Mouse (Mus musculus): ENCODE results near the gene Rnf111. TPM values are rescaled to one million over a fixed set of nuclear protein-coding genes. Genes with fewer than 3 reads are reported as not detected.
A peak's percentile ranks its signal among the peaks of the same experiment; 100 is the strongest.

Rnf111 gene
- total RNA-seq, 2 experiments from 2014 or later: 38.7 to 43.3 TPM

DNA sequence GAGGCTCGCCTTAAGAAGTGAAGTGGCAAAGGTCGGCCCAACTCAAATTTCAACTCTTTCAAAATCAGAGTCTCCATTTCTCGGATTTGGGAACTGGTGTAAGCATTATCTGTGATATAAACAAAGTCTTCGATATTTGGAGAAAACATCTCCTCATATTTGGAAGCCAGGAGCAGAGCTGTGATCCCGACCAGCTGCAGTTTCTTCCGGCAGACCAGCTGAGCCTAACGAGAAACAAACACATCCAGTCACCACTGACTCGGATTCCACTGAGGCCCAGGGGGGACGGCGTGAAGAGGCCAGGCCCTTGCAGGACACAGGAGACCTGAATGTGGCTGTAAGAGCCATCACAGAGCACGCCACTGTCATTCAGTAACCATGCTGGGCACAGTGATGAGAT is 92.9 kb downstream of the Rnf111 start:
- intact Hi-C loops (cut with DNase I): no loop called here
- no peak for DNase-seq (ENCODE audit: low spot score in 2 of 2)

DNA sequence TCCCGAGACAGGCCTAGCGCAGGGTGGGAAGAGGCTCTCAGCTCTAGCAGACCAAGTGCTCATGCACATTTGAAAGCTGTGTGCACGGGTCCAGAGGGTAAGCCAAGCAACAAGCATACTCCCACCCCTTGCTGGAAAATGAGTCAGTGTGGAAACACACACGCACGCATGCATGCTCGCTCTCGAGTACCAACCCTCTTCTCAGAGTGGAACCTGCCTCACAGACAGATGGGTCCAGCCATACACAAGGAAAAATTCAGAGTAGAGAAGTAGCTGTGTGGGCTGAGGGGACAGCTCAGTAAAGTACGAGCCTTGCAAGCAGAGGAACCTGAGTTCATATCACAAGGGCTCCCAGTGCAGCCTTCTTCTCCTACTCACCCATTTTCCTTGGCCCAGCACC is 93.8 kb downstream of the Rnf111 start:
- peak in 1 of 2 experiments; percentile 55 for DNase-seq (ENCODE audit: low spot score in 2 of 2)
- intact Hi-C loops (cut with DNase I): loop anchor here (10.0 kb wide), 1 partner anchor 685 kb away; no protein-coding TSS in a partner anchor

- intact Hi-C loops (cut with DNase I): loop anchor here (10.0 kb wide), 1 partner anchor 686 kb away; no protein-coding TSS in a partner anchor
- peak in 1 of 2 experiments; percentile 27 for DNase-seq (ENCODE audit: low spot score in 2 of 2)
Observed at GRCm38 (mm10) chr9:70408791-70409190, 94.7 kb downstream of the Rnf111 start.

GRCm38 (mm10) chr9:70406596-70406995 is 96.9 kb downstream of the Rnf111 start:
- intact Hi-C loops (cut with DNase I): loop anchor here (10.0 kb wide), 1 partner anchor 688 kb away; no protein-coding TSS in a partner anchor
- DNase-seq (ENCODE audit: low spot score in 2 of 2): no peak

DNA sequence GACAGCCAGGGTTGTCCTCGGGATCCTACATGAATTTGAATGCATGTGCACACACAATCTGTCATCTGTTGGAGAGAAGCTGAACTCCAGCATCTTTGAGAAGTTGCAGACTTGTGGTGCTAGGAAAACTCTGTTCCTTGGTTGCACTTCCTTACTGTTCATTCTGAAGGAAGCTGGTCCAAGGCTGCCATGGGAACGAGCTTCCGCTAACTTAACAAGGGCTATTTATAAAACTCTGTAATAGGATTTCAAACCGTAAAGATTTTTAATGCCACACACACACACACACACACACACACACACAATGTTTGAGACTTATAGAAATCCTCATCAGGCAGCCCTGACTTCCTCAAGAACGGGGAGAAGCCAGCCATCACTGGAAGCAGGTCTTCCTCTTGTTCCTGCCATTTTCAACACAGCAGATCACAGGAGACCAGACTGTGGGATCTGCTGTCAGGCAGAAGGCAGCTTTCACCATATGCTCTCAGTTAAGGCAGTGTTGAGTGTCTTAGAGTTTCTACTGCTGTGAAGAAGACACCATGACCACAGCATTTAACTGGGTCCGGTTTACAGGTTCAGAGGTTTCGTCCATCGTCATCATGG is 101.5 kb downstream of the Rnf111 start:
- peak; percentile 49 to 71 for DNase-seq (ENCODE audit: low spot score in 2 of 2)
- intact Hi-C loops (cut with DNase I): loop anchor here (10.0 kb wide), 1 partner anchor 693 kb away; no protein-coding TSS in a partner anchor

DNA sequence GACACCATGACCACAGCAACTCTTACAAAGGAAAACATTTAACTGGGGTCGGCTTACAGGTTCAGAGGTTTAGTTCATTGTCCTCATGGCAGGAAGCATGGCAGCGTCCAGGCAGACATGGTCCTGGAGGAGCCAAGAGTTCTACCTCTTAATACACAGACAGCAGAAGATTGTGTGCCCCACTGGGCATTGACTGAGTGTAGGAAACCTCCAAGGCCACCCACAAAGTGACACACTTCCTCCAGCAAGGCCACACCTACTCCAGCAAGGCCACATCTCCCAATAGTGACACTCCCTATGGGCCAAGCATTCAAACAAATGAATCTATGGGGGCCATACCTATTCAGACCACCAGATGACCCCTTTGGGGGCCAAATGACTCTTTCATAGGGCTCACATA is 107.4 kb downstream of the Rnf111 start:
- intact Hi-C loops (cut with DNase I): loop anchor here (10.0 kb wide), 1 partner anchor 381 kb away; the partner anchor contains the start of gene Gtf2a2
- no peak for DNase-seq (ENCODE audit: low spot score in 2 of 2)

DNA sequence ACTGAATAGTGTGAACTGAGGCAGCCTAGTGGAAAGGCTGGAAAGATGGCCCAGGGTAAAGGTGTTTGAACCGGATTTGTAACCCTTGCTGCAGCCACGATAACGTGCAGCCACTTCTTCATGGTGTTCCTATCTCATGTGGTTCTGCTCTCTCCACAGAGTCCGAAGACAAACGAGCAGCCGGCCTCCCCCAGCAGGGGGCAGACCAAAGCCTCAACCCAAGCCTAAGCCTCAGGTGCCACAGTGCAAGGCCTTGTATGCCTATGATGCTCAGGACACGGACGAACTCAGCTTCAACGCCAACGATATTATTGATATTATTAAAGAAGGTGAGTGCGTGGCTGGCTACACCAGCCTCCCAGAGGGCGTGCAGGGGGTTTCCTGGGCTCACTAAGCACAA is 107.9 kb downstream of the Rnf111 start:
- DNase-seq (ENCODE audit: low spot score in 2 of 2): peak in 1 of 2 experiments; percentile 26
- intact Hi-C loops (cut with DNase I): loop anchor here (10.0 kb wide), 1 partner anchor 381 kb away; the partner anchor contains the start of gene Gtf2a2

DNA sequence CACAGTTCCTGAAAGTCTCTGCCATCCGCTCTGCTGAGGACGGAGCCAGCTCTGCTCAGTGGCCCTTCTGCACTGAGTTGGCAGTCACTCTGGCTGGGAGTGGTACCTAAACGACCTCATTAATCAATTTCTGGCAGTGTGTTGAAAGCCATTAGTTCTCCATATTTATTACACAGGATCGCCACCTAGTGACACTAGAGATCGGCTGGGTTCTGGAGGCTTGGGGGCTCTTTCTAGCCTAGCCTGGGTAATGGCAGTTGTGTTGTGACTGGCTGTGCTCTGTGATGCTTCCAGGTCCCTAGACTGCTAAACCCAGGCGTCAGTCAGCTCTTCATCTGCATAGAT is 111.0 kb downstream of the Rnf111 start:
- intact Hi-C loops (cut with DNase I): loop anchor here (2.0 to 10.0 kb wide), 3 partner anchors 185 to 378 kb away; partner anchors contain the start of genes Gtf2a2 and Myo1e
- peak; percentile 50 to 61 for DNase-seq (ENCODE audit: low spot score in 2 of 2)

DNA sequence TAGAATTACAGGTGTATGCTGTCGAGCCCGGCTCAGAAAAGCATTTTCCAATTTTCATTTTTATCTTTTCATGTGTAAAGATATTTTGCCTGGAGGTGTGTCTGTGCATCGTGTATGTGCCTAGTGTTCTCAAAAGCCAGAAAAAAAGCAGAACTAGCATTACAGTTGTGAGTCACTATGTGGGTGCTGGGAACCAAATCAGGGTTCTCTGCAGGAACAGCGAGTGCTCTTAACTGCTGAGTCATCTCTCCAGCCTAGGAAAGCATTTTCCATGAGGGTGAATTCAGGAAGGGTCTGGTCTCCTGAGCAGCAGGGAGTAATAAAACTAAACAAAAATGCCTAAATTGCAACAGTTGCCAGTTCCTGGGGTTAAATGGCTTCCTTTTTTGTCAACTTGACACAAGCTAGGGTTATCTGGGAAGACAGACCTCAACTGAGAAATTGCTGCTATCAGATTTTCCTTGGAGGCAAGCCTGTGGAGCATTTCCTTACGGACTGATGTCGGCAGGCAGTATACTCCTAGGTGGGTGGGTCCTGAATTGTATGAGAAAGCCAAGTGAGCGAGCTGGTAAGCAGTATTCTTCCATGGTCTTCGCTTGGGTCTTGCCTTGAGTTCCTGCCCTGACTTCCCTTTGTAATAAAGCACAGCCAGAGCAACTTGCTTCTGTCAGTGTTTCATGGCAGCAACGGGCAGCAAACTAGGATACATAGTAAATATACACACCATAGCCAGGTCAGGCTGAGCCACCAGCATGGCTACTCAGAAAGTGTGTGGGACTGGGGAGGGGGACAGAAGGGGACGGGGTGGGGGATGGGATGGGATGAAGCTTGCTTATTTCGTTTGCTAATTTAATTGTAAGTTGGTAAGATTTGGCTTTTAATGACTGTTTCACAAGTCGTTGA is 111.6 kb downstream of the Rnf111 start:
- DNase-seq (ENCODE audit: low spot score in 2 of 2): no peak
- intact Hi-C loops (cut with DNase I): loop anchor here (2.0 to 10.0 kb wide), 3 partner anchors 185 to 377 kb away; partner anchors contain the start of genes Gtf2a2 and Myo1e

DNA sequence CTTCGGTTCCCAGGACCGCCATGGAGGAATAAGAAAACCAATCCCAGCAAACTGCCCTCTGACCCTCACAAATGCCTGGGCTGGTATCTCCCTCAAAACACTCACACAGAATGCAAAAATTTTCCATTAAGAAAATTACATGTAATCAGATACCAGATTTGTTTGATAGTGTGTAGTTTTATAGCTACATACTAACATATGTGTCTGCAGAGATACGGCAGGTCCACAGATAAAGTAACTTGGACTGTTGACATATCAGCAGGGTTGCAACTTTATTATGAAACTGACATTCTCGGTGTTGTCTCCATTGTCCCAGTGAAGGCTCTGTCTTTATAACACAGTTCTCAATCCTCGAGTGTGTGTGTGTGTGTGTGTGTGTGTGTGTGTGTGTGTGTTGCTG is 112.5 kb downstream of the Rnf111 start:
- intact Hi-C loops (cut with DNase I): loop anchor here (5.0 to 10.0 kb wide), 2 partner anchors 184 to 376 kb away; partner anchors contain the start of genes Gtf2a2 and Myo1e
- no peak for DNase-seq (ENCODE audit: low spot score in 2 of 2)

DNA sequence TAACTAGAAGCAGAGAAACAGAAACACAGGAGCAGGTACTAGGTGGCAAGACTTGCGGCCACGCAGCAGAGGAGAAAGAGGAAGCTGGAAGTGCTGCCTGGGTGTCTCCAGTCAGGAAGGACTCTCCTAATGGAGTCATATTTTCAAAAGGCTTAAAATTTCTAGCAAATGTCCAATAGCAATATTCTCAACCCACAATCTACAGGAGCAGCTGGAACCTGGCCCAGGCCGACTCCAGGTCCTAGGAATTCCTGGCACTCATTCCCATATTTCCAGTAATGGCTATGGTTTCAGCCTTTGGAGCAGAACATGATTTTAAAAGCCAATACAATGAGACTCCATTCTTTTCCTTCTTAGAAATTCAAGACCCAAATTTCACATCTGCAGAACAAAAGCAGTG is 114.0 kb downstream of the Rnf111 start:
- intact Hi-C loops (cut with DNase I): no loop called here
- no peak for DNase-seq (ENCODE audit: low spot score in 2 of 2)

DNA sequence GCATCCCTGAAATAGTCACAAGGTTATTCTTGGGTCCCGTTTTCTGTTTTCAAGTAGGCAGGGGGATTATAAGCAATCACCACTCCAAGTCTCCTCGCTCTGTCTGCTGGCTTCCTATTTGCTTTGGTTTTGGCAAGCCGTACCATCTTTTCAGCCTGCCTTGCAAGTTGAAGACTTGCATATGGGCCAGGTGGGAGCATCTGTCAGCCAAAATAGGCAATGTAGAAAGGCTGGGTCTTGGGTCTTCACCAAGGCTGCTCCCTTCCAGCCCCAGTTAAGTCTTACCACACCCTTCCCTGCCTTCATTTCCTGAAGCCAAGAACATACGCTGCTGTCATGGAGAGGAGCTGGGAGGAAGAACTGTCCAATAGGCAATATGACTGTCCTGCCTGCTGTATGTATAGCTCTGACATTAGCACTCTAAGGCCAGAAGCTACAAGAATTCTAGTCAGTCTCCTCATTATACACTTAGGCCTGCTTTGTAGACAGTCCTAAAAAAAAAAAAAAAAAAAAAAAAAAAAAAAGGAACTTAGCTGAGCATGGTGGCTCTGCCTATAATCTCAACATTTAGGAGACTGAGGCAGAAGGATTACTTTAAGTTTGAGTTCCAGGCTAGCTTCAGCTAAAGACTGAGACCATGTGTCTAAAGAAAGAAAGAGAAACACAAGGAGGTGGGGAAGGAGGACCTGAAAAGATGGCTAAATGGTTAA is 116.0 kb downstream of the Rnf111 start:
- intact Hi-C loops (cut with DNase I): no loop called here
- DNase-seq (ENCODE audit: low spot score in 2 of 2): peak in 1 of 2 experiments; percentile 31

GRCm38 (mm10) chr9:70384958-70385728 is 118.4 kb downstream of the Rnf111 start:
- intact Hi-C loops (cut with DNase I): no loop called here
- no peak for DNase-seq (ENCODE audit: low spot score in 2 of 2)

GRCm38 (mm10) chr9:70384494-70384893 is 119.0 kb downstream of the Rnf111 start:
- intact Hi-C loops (cut with DNase I): no loop called here
- DNase-seq (ENCODE audit: low spot score in 2 of 2): no peak

- DNase-seq (ENCODE audit: low spot score in 2 of 2): no peak
- intact Hi-C loops (cut with DNase I): no loop called here
Observed at GRCm38 (mm10) chr9:70383750-70384149, 119.8 kb downstream of the Rnf111 start.

DNA sequence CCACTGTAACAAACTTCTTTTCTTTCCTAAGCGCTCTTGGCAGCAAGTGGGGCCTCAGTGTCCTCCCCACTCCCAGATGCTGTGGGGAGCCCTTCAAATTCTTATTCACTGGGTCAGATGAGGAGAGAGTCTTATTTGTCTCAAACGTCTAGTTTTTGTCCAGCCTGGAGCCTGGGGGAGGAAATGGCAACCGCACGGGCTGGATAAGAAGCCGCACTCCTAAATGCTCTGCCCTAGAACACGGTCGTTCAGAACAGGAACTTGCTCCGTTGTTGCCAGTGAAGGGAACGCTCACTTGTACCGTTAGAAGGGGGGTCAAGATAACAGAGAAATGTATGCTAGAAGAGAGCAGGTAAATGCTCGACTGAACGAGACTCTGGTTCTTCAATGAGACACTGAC is 121.4 kb downstream of the Rnf111 start:
- intact Hi-C loops (cut with DNase I): no loop called here
- no peak for DNase-seq (ENCODE audit: low spot score in 2 of 2)

DNA sequence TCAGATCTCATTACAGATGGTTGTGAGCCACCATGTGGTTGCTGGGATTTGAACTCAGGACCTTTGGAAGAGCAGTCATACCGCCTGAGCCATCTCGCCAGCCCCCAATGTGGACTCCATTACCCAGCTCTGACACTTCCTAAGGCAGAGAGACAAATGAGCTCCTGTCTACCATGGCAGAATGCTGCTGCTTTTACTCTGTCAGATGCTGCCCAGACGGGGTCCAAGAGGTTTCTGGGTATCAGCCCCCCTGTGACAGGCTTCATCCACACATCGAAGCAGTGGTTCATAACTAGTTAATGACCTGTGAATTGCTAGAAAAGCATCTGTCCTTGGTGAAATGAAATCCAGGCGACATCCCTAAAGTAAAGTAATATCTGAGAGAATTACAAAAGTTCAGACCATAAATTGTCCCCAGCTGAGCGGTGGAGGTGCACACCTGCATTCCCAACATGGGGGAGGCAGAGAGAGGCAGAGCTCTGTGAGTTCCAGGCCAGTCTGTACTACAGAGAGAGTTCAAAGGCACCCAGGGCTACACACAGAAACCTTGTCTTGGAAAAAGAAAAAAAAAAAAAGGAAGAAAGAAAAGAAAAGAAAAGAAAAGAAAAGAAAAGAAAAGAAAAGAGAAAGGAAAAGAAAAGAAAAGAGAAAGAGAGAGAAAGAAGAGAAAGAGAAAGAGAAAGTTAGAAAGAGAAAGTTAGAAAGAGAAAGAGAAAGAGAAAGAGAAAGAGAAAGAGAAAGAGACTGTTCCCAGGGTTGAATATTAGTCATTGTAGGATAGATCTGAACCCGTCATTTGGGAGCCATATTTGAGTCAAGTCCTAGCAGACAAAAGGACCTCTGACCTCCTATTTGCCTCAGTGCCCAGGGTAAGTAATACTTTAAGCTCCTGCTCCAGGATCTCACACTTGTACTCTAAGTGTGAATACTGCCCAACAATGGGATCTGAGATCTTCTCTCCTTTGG is 123.7 kb downstream of the Rnf111 start:
- intact Hi-C loops (cut with DNase I): no loop called here

More for the DNA sequence above, 123.7 kb downstream of the Rnf111 start:
- DNase-seq (ENCODE audit: low spot score in 2 of 2): no peak

Measured in left cerebral cortex, postnatal 25 days (tissue).